ENCODE assay signal across 10 mouse cellular contexts in the genomic region with DNA sequence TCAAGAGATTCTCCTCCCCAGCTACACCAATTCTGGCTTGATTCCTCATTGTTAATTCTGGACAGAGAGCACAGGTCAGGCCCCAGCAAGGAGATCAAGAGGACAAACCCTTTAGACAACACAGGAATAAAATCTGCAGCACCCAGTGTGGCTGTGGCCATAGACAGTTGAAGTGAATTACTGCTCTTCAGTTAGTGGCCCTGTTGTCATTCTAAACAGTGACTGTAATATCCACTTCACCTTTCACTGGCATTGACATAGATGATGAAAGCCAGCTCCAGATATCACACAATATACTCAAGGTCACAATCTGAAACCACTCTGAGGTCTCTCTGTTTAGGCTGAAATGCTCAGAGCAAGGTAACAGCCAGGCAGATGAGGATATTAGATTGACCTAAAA. TPM values are rescaled to one million over a fixed set of nuclear protein-coding genes. Genes with fewer than 3 reads are reported as not detected.
"Had no signal": no experiment of that assay in that cellular context is flagged by ENCODE, and none has a peak within 500 bp of the region (broad histone marks: within the 10 kb centered on the region; RNA-seq: fewer than 3 reads in every experiment).

No protein-coding gene starts in this region.

RNA-seq across cellular contexts. Expression of gene Zfp981, which starts 56.7 kb away (rescaled TPM):
- polyA plus RNA-seq: liver, adult 2 months; liver, postnatal 0 days; lung, adult 2 months; lung, embryonic 14.5 days; lung, embryonic 15.5 days; lung, embryonic 16.5 days; lung, postnatal 0 days; midbrain, embryonic 12.5 days; midbrain, embryonic 13.5 days; neural tube, embryonic 11.5 days had no signal
